Mouse (Mus musculus): ENCODE data around the gene Dstyk. TPM values are rescaled to one million over a fixed set of nuclear protein-coding genes. Genes with fewer than 3 reads are reported as not detected.

Gene Dstyk
- total and polyA plus RNA-seq, 3 experiments, result 0.12 to 0.59 (median 0.21) TPM

GRCm38 (mm10) chr1:132422912-132423696, 5.7 kb downstream of the Dstyk start:
- Histone ChIP-seq H3K4me3 (replicated peaks in 1 of 3; ENCODE audit: low read depth in 2 of 3, low read length in 2 of 3, poor library complexity in 1 of 3) (no peak overlapping the region), H3K79me2 (replicated peaks; ENCODE audit: control insufficient read depth, extremely low read depth, insufficient read depth, poor library complexity, severe bottlenecking) (no peaks in the 10 kb centered on the region), H3K4me1 (ENCODE audit: control insufficient read depth in 1 of 2, insufficient read depth in 2 of 2) (no peaks in the 10 kb centered on the region), H3K9me3 (replicated peaks; ENCODE audit: low read length) (peaks cover 2% of the 10 kb centered on the region), H3K27ac (ENCODE audit: insufficient read depth, low read depth) (no peak overlapping the region), H3K36me3 (replicated peaks in 1 of 2; ENCODE audit: control insufficient read depth in 1 of 2, insufficient read depth in 1 of 2, low read length in 1 of 2) (no peaks in the 10 kb centered on the region), H3K9ac (ENCODE audit: insufficient read depth, low read depth) (no peak overlapping the region), H3K4me2 (ENCODE audit: insufficient read depth, low read depth, poor library complexity, severe bottlenecking) (no peak overlapping the region), H3K27me3 (replicated peaks) (peaks cover 56% of the 10 kb centered on the region)
- DNase-seq (ENCODE audit: extremely low read depth), result no peak
- in situ Hi-C loops (cut with MboI; ENCODE audit: low pct_ligation_motif_present, low pct_unique_long_range_greater_than_20kb, low sequenced_read_pairs), result no loop called here
- dilution Hi-C loops (cut with MboI; ENCODE audit: extremely low pct_ligation_motif_present, extremely low pct_unique_long_range_greater_than_20kb, low sequenced_read_pairs), result no loop called here
- TF ChIP-seq EP300 (IDR thresholded peaks at IDR 0.05; ENCODE audit: low read length) (no peak), UBTF (IDR thresholded peaks at IDR 0.05; ENCODE audit: low read depth, low read length) (no peak), CHD2 (IDR thresholded peaks at IDR 0.05; ENCODE audit: low read length) (no peak), ZNF384 (IDR thresholded peaks at IDR 0.05; ENCODE audit: low read depth, low read length) (no peak), SMC3 (IDR thresholded peaks at IDR 0.05; ENCODE audit: low read depth, low read length) (peak; percentile 27), RAD21 (IDR thresholded peaks at IDR 0.05; ENCODE audit: low read depth, low read length) (peak; percentile 30), MAFK (IDR thresholded peaks at IDR 0.05; ENCODE audit: insufficient replicate concordance, low read length) (no peak), PAX5 (IDR thresholded peaks at IDR 0.05; ENCODE audit: low read length) (no peak), JUND (conservative IDR thresholded peaks at IDR 0.05; ENCODE audit: low read depth, low read length) (no peak), CTCF (conservative IDR thresholded peaks at IDR 0.05 in 1 of 2, IDR thresholded peaks at IDR 0.05 in 1 of 2; ENCODE audit: low read depth in 2 of 2, low read length in 2 of 2) (peak in 1 of 2 experiments; percentile 32; a peak in 1 of 4 replicates), POLR2AphosphoS2 (IDR thresholded peaks at IDR 0.05; ENCODE audit: low read depth, low read length) (no peak), RCOR1 (conservative IDR thresholded peaks at IDR 0.05; ENCODE audit: low read depth, low read length) (no peak), E2F4 (IDR thresholded peaks at IDR 0.05; ENCODE audit: insufficient replicate concordance, low read depth, low read length) (no peak)

- no peak overlapping the region for H3K4me2 ChIP-seq (ENCODE audit: insufficient read depth, low read depth, poor library complexity, severe bottlenecking)
- peaks cover 38% of the 10 kb centered on the region for H3K27me3 ChIP-seq (replicated peaks)
- no peak overlapping the region for H3K27ac ChIP-seq (ENCODE audit: insufficient read depth, low read depth)
- DNase-seq (ENCODE audit: extremely low read depth), result no peak
- in situ Hi-C loops (cut with MboI; ENCODE audit: low pct_ligation_motif_present, low pct_unique_long_range_greater_than_20kb, low sequenced_read_pairs), result no loop called here
- peaks cover 2% of the 10 kb centered on the region for H3K9me3 ChIP-seq (replicated peaks; ENCODE audit: low read length)
- dilution Hi-C loops (cut with MboI; ENCODE audit: extremely low pct_ligation_motif_present, extremely low pct_unique_long_range_greater_than_20kb, low sequenced_read_pairs), result no loop called here
- no peak for TF ChIP-seq CTCF (conservative IDR thresholded peaks at IDR 0.05 in 1 of 2, IDR thresholded peaks at IDR 0.05 in 1 of 2; ENCODE audit: low read depth in 2 of 2, low read length in 2 of 2)
- no peak for TF ChIP-seq KAT2A (IDR thresholded peaks at IDR 0.05; ENCODE audit: insufficient replicate concordance, low read length)
- no peak for TF ChIP-seq IRF4 (IDR thresholded peaks at IDR 0.05; ENCODE audit: low read depth, low read length)
- TF ChIP-seq MEF2A (IDR thresholded peaks at IDR 0.05; ENCODE audit: borderline replicate concordance, low read depth, low read length), result no peak
- no peak for TF ChIP-seq MXI1 (IDR thresholded peaks at IDR 0.05; ENCODE audit: low read depth, low read length)
- H3K36me3 ChIP-seq (replicated peaks in 1 of 2; ENCODE audit: control insufficient read depth in 1 of 2, insufficient read depth in 1 of 2, low read length in 1 of 2), result no peaks in the 10 kb centered on the region
- no peak overlapping the region for H3K4me3 ChIP-seq (replicated peaks in 1 of 3; ENCODE audit: low read depth in 2 of 3, low read length in 2 of 3, poor library complexity in 1 of 3)
- H3K4me1 ChIP-seq (ENCODE audit: control insufficient read depth in 1 of 2, insufficient read depth in 2 of 2), result no peaks in the 10 kb centered on the region
- H3K9ac ChIP-seq (ENCODE audit: insufficient read depth, low read depth), result no peak overlapping the region
- no peaks in the 10 kb centered on the region for H3K79me2 ChIP-seq (replicated peaks; ENCODE audit: control insufficient read depth, extremely low read depth, insufficient read depth, poor library complexity, severe bottlenecking)
Measured at GRCm38 (mm10) chr1:132425600-132425999, 8.2 kb downstream of the Dstyk start.

All from CH12.LX (cell line).